Mouse (Mus musculus) hindlimb bud, embryonic 11.5 days (tissue): ENCODE data around the gene Dram1.
A peak's percentile ranks its signal among the peaks of the same experiment; 100 is the strongest.

ENCODE experiments used
- DNase-seq: peaks from one replicate; pipeline ENCODE4 v3.0.0-alpha.2; 2012; ENCODE audit warnings: low read depth, low spot score; ENCODE audit errors: extremely low spot score

The Dram1 gene

DNA sequence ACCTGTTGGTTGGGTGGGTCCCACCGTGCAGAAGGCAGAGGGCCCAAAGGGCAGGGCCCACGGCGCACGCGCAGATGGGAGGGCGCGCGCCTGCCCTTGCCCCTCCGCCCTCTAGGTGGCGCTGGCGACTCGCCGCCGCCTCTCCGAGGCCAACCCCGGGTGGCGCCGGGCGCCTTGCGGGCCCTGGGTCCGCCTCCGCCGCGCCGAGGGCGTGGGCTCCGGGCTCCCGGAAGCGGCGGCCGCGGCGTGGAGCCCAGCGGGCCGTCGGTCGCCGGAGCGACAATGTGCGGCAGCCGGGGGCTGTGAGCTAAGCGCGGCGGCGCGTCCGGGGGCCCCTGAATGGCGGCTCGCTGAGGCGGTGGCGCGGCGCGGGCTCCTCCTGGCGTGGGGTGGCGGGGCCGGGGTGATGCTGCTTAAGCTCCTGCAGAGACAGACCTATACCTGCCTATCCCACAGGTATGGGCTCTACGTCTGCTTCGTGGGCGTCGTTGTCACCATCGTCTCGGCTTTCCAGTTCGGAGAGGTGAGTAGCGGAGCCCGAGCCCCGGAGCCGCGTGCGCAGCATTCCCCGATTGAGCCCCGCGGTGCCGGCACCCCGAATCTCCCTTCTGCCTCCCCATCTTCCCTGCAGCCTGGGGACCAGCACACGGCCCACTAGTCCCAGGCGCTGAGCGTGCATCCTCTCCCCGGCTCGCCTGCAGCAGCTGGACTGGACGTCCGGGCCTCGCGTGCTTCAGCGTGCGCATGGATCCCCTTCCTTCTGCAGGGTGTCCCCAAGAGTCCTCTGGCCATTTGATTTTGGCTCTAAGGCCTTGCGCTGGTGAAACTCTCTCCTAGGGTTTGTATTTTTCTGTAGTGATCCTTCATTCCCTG is at the start of gene Dram1, which contains the start of gene Gnptab:
Gene Dram1 (minus strand): TSS at position 68 of the 873 bp plus-strand sequence.
Gene Gnptab (plus strand): TSS at position 120 of the 873 bp plus-strand sequence.
- DNase-seq, result no peak

DNA sequence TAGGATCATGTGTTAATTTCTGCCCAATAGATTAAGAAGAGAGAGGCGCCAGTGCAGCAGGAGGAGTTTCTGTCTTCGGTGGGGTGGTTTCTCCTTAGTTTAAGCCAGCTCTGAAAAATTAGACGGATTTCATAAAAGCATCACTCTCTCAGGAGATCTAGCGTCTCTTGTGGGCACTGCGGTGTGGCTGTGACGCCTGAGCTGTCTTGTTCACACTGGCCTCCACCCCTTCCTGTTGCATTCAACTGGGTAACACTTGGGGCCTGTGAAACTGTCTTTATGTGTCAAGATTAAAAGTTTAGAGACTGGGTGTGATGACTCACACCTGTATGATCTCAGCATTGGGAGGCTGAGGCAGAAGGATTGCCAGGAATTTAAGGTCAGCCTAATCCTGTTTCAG is 49.1 kb upstream of the Dram1 start:
- DNase-seq, result no peak

DNA sequence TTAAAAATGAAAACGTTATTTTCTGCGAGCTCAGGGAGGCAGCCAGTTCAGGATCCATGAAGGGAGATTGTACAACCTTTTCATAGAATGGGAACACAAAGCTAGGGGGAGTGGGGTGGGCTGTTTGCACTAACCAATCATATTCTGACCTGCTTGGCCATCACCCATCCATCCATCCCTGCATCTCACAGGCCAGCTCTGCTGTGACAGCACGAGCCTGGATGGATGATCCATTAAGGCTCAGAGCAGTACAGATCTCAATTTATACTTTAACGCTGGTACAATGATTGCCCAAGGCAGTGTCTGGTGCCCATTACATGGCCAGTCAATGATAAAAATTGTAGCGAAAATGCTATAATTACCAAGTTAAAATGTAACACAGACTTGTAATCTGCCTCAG is 48.0 kb upstream of the Dram1 start:
- DNase-seq, result no peak

DNA sequence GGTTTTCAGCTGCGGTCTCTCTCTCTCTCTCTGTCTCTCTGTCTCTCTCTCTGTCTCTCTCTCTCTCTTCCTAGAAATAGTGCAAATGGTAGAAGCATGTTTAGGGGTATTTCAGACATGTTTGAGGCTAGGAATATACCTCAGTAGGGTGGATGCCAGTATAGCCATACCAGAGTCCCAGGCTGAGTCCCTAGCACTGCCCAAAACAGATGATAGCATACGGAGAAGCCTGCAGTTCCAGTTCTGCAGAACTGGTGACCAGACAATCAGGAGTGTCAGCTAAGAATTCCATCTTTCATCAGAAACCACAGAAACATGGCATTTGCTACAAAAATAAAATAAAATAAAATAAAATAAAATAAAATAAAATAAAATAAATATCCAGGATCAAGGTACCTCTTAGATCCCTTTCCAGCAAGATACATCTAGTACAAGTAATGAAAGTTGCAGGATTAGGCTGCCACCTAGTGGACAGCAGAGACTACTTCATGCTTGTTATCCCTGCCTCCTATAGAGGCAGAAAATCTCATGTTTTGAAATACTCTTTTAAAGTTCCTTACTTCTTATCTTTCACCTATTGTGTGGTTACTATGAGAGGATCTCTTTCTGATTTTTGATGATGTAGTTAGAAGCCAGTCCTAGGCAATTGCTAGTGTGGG is 47.4 kb upstream of the Dram1 start:
- DNase-seq, result peak; percentile 44

GRCm38 (mm10) chr10:88420655-88421435 is 42.0 kb upstream of the Dram1 start:
- no peak for DNase-seq

DNA sequence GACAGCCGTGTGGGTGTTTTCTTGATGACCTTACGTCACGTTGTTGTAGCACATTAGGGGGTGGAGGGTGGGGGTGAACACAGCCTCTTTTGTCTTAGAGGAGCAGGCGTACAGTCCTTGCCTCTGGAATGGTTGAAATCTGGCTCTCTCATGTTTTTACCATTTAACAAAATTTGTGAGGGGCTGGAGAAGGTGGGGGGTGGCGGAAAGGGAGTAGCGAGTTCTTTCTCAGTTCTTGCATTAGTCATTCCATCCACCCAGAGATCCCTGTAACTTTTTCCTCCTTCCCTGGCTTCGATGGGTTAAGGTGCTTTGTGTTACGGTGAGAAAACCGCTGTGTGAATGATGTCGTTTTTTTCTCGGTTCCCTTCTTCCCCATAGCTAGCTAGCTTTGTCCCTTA is 41.3 kb upstream of the Dram1 start:
- no peak for DNase-seq

DNA sequence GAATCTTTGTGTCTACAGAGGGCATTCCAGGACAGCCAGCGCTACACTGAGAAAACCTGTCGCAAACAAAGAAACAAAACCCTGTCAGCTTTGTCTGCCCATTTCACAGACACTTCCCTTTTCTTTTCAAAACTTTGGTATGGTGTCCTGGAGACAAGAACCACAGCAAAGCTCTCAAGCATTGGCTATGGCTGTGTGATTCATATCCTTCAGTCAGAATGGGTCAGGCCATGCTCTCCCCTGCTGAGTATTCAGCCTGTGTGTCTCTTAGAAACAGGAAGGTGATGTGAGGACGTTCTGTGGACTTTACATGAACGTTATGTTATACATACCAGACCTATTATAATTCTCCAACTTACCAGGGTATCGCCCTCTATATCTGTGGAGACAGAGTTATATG is 38.8 kb upstream of the Dram1 start:
- DNase-seq, result no peak

DNA sequence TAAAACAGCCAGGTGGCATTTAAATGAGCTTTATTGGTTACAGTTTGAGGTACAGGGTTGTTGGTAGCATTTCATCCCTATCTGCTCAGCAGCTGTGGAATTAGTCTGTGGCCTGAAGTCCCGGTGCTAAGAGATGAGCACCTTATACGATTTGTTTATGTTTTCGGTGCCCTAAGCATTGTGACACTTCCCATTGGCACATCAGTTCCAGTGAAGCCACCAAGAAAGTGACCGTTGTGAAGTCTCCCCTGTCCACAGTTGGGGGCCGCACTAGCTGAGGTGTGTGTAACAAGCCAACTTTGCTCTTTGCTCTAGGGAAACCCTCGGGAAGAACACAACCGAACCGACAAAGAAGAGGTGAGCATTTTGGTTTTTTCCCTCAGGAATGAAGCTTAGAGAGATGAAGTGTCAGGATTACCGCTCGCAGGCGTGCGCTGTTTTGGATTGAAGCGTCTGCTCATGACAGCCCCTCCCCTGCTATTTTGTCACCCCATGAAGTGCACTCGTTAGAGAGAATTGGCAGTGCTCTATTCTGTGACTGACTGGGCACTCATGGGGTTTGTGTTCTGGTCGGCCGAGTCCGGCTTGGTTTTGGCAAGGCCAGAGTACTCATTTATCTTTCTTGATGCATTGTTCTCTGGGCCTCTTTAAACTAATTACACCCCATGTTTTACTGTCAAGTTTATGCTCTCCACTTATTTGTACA is 33.6 kb upstream of the Dram1 start:
- no peak for DNase-seq

DNA sequence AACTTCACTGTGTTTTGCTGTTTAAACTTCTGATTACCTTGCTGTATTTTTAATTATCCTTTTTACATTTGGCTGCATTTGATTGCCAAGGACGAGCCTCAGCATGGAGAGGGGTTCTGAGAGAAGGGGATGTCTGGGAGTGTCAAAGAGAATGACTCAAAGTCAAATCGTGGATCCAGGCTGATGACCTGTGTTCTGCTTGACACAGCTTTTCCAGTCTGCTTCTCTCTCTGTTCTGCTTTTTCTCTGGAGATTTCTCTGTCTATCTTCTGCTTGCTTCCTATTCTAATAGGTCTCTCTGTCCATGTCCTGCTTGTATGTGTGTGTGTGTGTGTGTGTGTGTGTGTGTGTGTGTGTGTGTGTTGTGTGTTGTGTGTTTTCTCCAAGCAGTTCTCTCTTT is 30.9 kb upstream of the Dram1 start:
- no peak for DNase-seq

DNA sequence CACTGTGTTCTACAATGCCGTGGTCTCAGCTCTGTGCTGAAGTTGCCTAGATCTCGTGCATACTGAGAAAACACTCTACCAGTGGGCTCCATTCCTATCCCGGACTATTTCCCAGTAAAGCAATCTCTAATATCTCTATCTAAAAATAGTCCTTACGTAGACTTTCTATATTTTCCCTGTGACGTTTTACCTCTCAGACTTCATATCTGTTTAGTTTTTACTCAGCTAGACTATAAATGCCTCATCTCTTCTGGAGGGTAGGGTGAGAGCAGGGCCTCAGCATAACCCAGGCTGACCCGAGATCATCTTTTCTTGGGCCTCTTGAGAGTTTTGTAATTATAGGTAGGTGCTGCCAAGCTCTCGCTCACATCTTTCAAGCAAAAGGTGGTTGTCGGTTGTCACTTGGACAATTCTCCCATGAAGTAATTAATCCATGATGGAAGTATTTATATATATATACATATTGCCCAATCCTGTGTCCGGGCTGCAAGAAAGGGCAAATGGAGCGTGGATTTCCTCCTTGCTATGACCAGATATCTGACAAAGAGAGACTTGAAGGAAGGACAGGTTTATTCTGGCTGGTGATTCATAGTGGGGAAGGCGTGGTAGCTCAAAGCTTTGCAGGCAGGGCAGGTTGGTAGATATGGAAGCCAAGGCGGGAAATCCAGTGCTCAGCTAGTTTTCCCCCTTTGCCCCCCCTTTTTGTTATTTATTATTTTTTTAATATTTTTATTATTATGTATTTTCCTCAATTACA is 29.2 kb upstream of the Dram1 start:
- DNase-seq, result no peak

DNA sequence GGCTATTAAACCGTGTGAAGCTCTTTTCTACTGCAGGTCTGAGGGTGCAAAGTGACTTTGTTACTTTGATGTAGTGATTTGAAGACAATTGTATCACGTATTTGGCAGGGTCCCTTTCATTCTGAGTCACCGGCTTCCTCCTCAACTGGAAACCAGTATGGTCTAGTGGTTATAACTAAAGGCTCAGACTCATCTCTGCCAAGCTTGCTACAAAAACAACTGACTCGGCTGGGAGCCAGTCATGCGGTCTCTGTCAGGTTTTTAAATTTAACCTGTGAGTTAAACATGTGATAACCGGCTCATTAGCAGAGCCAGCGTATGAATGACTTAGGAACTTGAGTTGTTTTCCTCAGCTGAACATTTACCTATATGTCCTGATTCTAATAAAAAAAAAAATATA is 26.9 kb upstream of the Dram1 start:
- no peak for DNase-seq

- no peak for DNase-seq
Observed at GRCm38 (mm10) chr10:88404220-88404619, 25.3 kb upstream of the Dram1 start.

GRCm38 (mm10) chr10:88403021-88403420 is 24.1 kb upstream of the Dram1 start:
- DNase-seq, result no peak

DNA sequence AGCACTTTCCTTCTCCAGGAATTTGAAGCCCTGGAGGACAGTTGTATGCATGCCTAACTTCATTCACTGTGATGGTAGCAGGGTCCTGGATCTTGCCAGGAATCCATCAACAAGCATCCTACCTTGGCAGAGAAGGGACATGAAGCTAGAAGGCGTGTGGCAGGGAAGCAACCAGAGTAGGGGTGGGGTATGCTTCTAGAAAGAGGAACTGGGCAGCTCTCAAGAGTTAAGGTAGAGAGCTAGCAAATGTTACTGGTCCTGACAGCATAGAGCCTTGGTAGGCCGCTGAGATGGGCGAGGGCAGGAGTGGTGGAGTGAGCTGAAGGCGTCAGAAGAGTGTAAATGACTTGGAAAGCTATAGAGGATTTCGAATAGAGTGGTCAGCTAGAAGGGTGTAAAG is 20.4 kb upstream of the Dram1 start:
- no peak for DNase-seq

- DNase-seq, result no peak
Observed at GRCm38 (mm10) chr10:88398668-88399243, 19.9 kb upstream of the Dram1 start.

GRCm38 (mm10) chr10:88392181-88392847 is 13.4 kb upstream of the Dram1 start:
- DNase-seq, result no peak

DNA sequence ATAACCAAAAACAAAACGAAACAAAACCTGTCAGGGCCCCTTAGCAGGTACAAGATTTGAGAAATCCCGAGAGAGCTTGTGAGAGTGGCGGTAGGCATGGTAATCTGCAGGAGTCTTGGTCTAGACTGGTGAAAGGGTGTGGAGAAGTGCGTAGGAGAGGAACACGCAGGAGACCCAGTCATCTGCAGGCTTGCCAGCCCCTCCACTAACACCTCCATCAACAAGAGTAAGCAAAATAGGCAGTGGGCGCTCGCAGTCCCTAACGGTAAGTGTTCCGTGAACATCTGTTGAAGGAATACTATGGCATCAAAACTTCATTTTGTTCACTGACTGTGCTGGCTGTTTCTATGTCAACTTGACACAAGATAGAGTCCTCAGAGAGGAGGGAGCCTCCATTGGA is 12.6 kb upstream of the Dram1 start:
- DNase-seq, result no peak

- DNase-seq, result no peak
Observed at GRCm38 (mm10) chr10:88390096-88390790, 11.4 kb upstream of the Dram1 start.

GRCm38 (mm10) chr10:88389576-88389975 is 10.7 kb upstream of the Dram1 start:
- no peak for DNase-seq
